Mouse (Mus musculus) midbrain, embryonic 14.5 days (tissue): ENCODE measurements around the gene Prkce. TPM values are rescaled to one million over a fixed set of nuclear protein-coding genes. Genes with fewer than 3 reads are reported as not detected.
A peak's percentile ranks its signal among the peaks of the same experiment; 100 is the strongest.

ENCODE experiments used
- ATAC-seq: fragments of 200-750 bp; cut with Nextera tagmentation; 2 replicates; pipeline ENCODE4 v1.8.0; 2017; ENCODE audit warnings: moderate number of reproducible peaks, moderate library complexity; ENCODE audit not compliant: low FRiP score, low TSS enrichment
- DNase-seq: peaks from one replicate; pipeline ENCODE4 v3.0.0-alpha.2; 2015
- H3K27ac ChIP-seq: fragments of 300-500 bp; sonication (generic); replicated peaks from 2 replicates; pipeline ENCODE4 v1.5.1; 2014; ENCODE audit warnings: mild to moderate bottlenecking, low read depth, low read length, moderate library complexity
- H3K27me3 ChIP-seq: fragments of 300-500 bp; sonication (generic); 2 replicates; pipeline ENCODE4 v1.6.1; 2014; ENCODE audit warnings: low read length, control low read depth, mixed read lengths; ENCODE audit not compliant: control insufficient read depth, insufficient read depth
- H3K36me3 ChIP-seq: fragments of 300-500 bp; sonication (generic); 2 replicates; pipeline ENCODE4 v1.6.1; 2014; ENCODE audit warnings: low read length, control low read depth; ENCODE audit not compliant: control insufficient read depth, insufficient read depth
- H3K4me1 ChIP-seq: fragments of 300-500 bp; sonication (generic); 2 replicates; pipeline ENCODE4 v1.6.1; 2014; ENCODE audit warnings: mild to moderate bottlenecking, antibody characterized with exemption, low read length, control low read depth; ENCODE audit not compliant: control insufficient read depth, insufficient read depth
- H3K4me2 ChIP-seq: fragments of 300-500 bp; sonication (generic); 2 replicates; pipeline ENCODE4 v1.6.1; 2014; ENCODE audit warnings: mild to moderate bottlenecking, low read length, moderate library complexity
- H3K4me3 ChIP-seq: fragments of 300-500 bp; sonication (generic); replicated peaks from 2 replicates; pipeline ENCODE4 v1.5.1; 2014; ENCODE audit warnings: low read depth, low read length
- H3K9ac ChIP-seq: fragments of 300-500 bp; sonication (generic); replicated peaks from 2 replicates; pipeline ENCODE4 v1.6.1; 2014; ENCODE audit warnings: mild to moderate bottlenecking, low read length, moderate library complexity
- H3K9me3 ChIP-seq: fragments of 300-500 bp; sonication (generic); 2 replicates; pipeline ENCODE4 v1.6.1; 2016; ENCODE audit warnings: low read length, control low read depth, mixed read lengths; ENCODE audit not compliant: control insufficient read depth
- WGBS: fragments of 180-500 bp; shearing (Covaris S2); extraction: QIAGEN DNeasy Blood & Tissue Kit; methylation state at CpG from one replicate; pipeline ENCODE4 v1.1.7; 2014; 5-methylcytosine and 5-hydroxymethylcytosine counted together
- polyA plus RNA-seq: library from polyadenylated mRNA; unstranded; fragments of >200 nt; fragmentation: Nextera tagmentation; extraction: Ambion mirVana; gene quantifications from 2 replicates; pipeline ENCODE4 v1.2.1, GENCODE M21; 2014

The Prkce gene
- polyA plus RNA-seq, 1 experiment from 2014 or later = 25.4 TPM

- peak; percentile 20 for DNase-seq
- Histone ChIP-seq H3K4me2 (no peak overlapping the region), H3K4me1 (peaks cover 16% of the 10 kb centered on the region), H3K9ac (no peak overlapping the region), H3K27me3 (no peaks in the 10 kb centered on the region), H3K9me3 (no peaks in the 10 kb centered on the region), H3K36me3 (no peaks in the 10 kb centered on the region), H3K27ac (0 out of 2 replicates have a peak overlapping the region, but pooled peaks have one; percentile 20), H3K4me3 (no peak overlapping the region)
- no peak for ATAC-seq
- 56% methylated on average over 7 of the region's 7 CpGs for WGBS
These were observed 200.1 kb downstream of the Prkce start for GRCm38 (mm10) chr17:86367676-86368075.

- Histone ChIP-seq H3K9me3 (no peaks in the 10 kb centered on the region), H3K9ac (no peak overlapping the region), H3K4me3 (no peak overlapping the region), H3K36me3 (no peaks in the 10 kb centered on the region), H3K4me1 (peaks cover 16% of the 10 kb centered on the region), H3K4me2 (no peak overlapping the region), H3K27me3 (no peaks in the 10 kb centered on the region), H3K27ac (no peak overlapping the region)
- DNase-seq = no peak
- 88% methylated on average over 8 of the region's 8 CpGs for WGBS
- no peak for ATAC-seq
These were observed 202.6 kb downstream of the Prkce start for GRCm38 (mm10) chr17:86370106-86370742.

DNA sequence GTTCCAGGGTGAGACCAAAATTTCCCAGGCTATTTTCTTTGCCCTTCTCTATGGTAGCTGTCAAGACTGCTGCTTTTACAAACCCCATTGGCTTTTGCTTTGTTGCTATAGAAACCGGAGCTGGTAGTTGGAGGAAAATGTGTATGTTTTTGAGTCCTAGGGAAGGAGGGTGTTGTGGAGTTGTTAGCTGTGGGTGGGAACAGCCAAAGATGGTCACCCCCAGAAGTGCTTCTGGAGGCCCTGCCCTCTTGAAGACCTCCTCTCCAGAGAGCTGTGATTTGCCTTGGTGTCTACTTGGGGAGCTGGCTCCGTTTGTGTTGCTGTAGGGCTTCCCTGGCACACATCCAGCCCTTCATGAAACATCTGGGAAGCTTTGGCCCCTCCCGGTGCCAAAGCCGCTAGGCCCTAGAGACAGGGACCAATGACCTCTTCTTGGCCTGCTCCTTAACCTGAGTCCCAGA lies 203.5 kb downstream of the Prkce start:
- H3K27ac ChIP-seq = 0 out of 2 replicates have a peak overlapping the region, but pooled peaks have one; percentile 32
- H3K9me3 ChIP-seq = no peaks in the 10 kb centered on the region
- no peaks in the 10 kb centered on the region for H3K27me3 ChIP-seq
- 61% methylated on average over 4 of the region's 4 CpGs for WGBS
- no peaks in the 10 kb centered on the region for H3K36me3 ChIP-seq
- no peak overlapping the region for H3K4me2 ChIP-seq
- H3K4me3 ChIP-seq = no peak overlapping the region
- H3K4me1 ChIP-seq = peaks cover 16% of the 10 kb centered on the region
- DNase-seq (peak; percentile 57), ATAC-seq (no peak)
- no peak overlapping the region for H3K9ac ChIP-seq

DNA sequence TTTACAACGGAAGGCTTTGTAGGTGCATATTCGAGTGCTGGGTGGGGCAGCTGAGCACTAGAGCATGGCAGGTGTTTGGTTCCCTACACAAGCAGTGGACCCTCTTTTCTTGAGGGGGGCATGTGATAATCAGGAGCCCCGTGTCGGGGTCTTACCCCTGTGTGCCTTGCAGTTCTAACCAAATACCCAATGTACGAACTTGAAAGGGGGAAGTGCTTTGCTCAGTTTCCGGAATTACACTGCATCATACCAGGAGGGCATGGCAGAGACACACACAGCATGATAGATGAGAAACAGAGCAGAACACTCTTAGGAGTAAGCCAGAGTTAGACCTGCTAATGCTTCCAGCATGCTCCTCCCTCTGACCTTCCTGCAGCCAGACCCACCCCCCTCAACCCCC lies 208.8 kb downstream of the Prkce start:
- H3K36me3 ChIP-seq = no peaks in the 10 kb centered on the region
- ATAC-seq = no peak
- no peak for DNase-seq
- no peak overlapping the region for H3K4me2 ChIP-seq
- H3K4me3 ChIP-seq = no peak overlapping the region
- 85% methylated on average over 6 of the region's 6 CpGs for WGBS
- H3K9ac ChIP-seq = no peak overlapping the region
- H3K9me3 ChIP-seq = no peaks in the 10 kb centered on the region
- H3K4me1 ChIP-seq = peaks cover 10% of the 10 kb centered on the region
- H3K27me3 ChIP-seq = no peaks in the 10 kb centered on the region
- no peak overlapping the region for H3K27ac ChIP-seq

- Histone ChIP-seq H3K4me1 (peaks cover 9% of the 10 kb centered on the region), H3K4me2 (no peak overlapping the region), H3K36me3 (no peaks in the 10 kb centered on the region), H3K4me3 (no peak overlapping the region), H3K27me3 (no peaks in the 10 kb centered on the region), H3K27ac (no peak overlapping the region), H3K9ac (no peak overlapping the region), H3K9me3 (no peaks in the 10 kb centered on the region)
- ATAC-seq (no peak), DNase-seq (no peak)
- whole genome bisulfite sequencing = 84% methylated on average over 9 of the region's 9 CpGs
These were observed 210.3 kb downstream of the Prkce start for GRCm38 (mm10) chr17:86377863-86378262.

- Histone ChIP-seq H3K4me2 (no peak overlapping the region), H3K36me3 (no peaks in the 10 kb centered on the region), H3K9ac (no peak overlapping the region), H3K4me1 (peaks cover 9% of the 10 kb centered on the region), H3K27ac (no peak overlapping the region), H3K4me3 (no peak overlapping the region), H3K27me3 (no peaks in the 10 kb centered on the region), H3K9me3 (no peaks in the 10 kb centered on the region)
- 68% methylated on average over 11 of the region's 11 CpGs for WGBS
- no peak for ATAC-seq
- no peak for DNase-seq
These were observed 211.0 kb downstream of the Prkce start for GRCm38 (mm10) chr17:86378611-86379010.

GRCm38 (mm10) chr17:86379405-86380137 lies 212.0 kb downstream of the Prkce start:
- DNase-seq = peak; percentile 39
- H3K4me2 ChIP-seq = no peak overlapping the region
- WGBS = 8% methylated on average over 17 of the region's 17 CpGs

DNA sequence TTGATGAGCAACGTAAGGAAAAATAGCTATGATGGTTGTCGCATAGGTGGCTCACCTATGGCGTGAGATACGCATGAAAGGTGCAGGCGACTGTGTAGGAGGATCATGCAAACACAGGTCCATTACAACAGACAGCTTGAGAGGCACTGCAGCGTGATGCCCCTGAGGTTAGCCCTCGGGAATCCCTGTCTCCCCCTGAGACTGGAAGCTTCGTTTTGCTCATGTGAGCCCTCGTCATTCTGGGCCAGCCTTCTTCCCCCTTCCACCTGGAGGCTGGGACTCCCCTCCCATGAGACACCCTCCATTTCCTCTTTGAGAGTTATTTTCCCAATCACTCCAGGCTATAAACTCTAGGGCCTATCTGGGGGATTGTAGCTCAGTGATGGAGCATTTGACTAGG lies 213.9 kb downstream of the Prkce start:
- Histone ChIP-seq H3K27ac (no peak overlapping the region), H3K36me3 (no peaks in the 10 kb centered on the region)
- WGBS = 87% methylated on average over 9 of the region's 9 CpGs

More at GRCm38 (mm10) chr17:86379405-86380137, 212.0 kb downstream of the Prkce start:
- Histone ChIP-seq H3K27me3 (no peaks in the 10 kb centered on the region), H3K27ac (no peak overlapping the region; the same call in 1 of the 2 replicates), H3K4me1 (peaks cover 9% of the 10 kb centered on the region), H3K36me3 (no peaks in the 10 kb centered on the region), H3K9me3 (no peaks in the 10 kb centered on the region), H3K9ac (no peak overlapping the region), H3K4me3 (no peak overlapping the region)
- no peak for ATAC-seq

DNA sequence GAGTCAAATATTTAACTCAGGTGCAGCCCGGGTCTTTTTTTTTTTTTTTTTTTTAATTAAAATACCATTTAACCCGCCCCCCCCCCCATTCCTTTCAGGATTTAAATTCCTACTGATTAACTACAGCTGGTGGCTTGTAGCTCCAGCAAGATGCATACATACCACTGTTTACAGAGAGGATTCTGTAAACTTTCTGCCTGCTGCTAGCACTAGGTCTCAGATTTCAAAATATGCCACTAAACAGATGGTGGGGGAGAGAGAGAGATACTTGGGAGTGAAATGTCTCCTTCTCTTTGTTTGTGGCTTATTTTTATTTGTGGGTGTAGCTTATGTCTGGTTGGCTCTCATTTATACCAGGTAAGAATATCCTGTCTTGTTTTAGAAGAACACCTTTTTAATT lies 215.3 kb downstream of the Prkce start:
- no peak for ATAC-seq
- H3K27ac ChIP-seq = no peak overlapping the region
- no peaks in the 10 kb centered on the region for H3K36me3 ChIP-seq
- no peak overlapping the region for H3K9ac ChIP-seq
- H3K4me3 ChIP-seq = no peak overlapping the region
- 51% methylated on average over 2 of the region's 2 CpGs for WGBS
- no peaks in the 10 kb centered on the region for H3K9me3 ChIP-seq
- H3K27me3 ChIP-seq = no peaks in the 10 kb centered on the region
- DNase-seq = no peak
- H3K4me2 ChIP-seq = no peak overlapping the region
- H3K4me1 ChIP-seq = peaks cover 9% of the 10 kb centered on the region

More for the DNA sequence above, 213.9 kb downstream of the Prkce start:
- no peak for DNase-seq
- no peak for ATAC-seq
- Histone ChIP-seq H3K4me1 (peaks cover 9% of the 10 kb centered on the region), H3K27me3 (no peaks in the 10 kb centered on the region), H3K4me2 (no peak overlapping the region), H3K9ac (no peak overlapping the region), H3K9me3 (no peaks in the 10 kb centered on the region), H3K4me3 (no peak overlapping the region)
